Mouse (Mus musculus) heart, postnatal 0 days (tissue): ENCODE data around the gene Was.

ENCODE experiments used
- CTCF ChIP-seq: IDR thresholded peaks from 2 replicates; pipeline ENCODE4 v1.5.1; 2016; ENCODE audit warnings: antibody characterized with exemption, control low read depth, low read depth
- EP300 ChIP-seq: IDR thresholded peaks from 2 replicates; pipeline ENCODE4 v1.6.1; 2016; ENCODE audit warnings: antibody characterized with exemption, low read depth

- TF ChIP-seq CTCF = no peak
- no peak for TF ChIP-seq EP300
Measured at GRCm38 (mm10) chrX:8123821-8124470, 33.6 kb upstream of the Was start.
